Mouse (Mus musculus) sigmoid colon, adult 10 weeks (tissue): ENCODE data around the gene Psmg4. TPM values are rescaled to one million over a fixed set of nuclear protein-coding genes. Genes with fewer than 3 reads are reported as not detected.

Experiments used
- polyA plus RNA-seq: library from polyadenylated mRNA; stranded (reverse); fragments of 350-450 nt; fragmentation: Illumina TruSeq; extraction: RNeasy Lipid Tissue Mini Kit (QIAGEN cat#74804); gene quantifications from one replicate; pipeline ENCODE4 v1.2.3, GENCODE M21; 2014; ENCODE audit warnings: low read depth, low replicate concordance

Psmg4 gene
- polyA plus RNA-seq: 5.6 TPM

GRCm38 (mm10) chr13:34162491-34163303 is at the start of gene Psmg4:
Gene Psmg4 (plus strand): TSS chr13:34162964.

GRCm38 (mm10) chr13:34130226-34130731 is 32.5 kb upstream of the Psmg4 start, which contains the start of gene Tubb2b:
Gene Tubb2b (minus strand): TSS chr13:34130466.

Other genes with a start within 250 kb of the Psmg4 start
- 46.4 TPM for gene Nqo2, start 198.3 kb upstream of the Psmg4 start, polyA plus RNA-seq
- gene Ripk1, start 160.6 kb upstream of the Psmg4 start, polyA plus RNA-seq: 57.2 TPM
- gene Serpinb6a, start 160.2 kb upstream of the Psmg4 start, polyA plus RNA-seq: 1,019 TPM
- 30.2 TPM for gene Bphl, start 125.4 kb upstream of the Psmg4 start, polyA plus RNA-seq
- gene Tubb2a, start 85.0 kb upstream of the Psmg4 start, polyA plus RNA-seq: 4.4 TPM
- gene Tubb2b, start 32.5 kb upstream of the Psmg4 start, polyA plus RNA-seq: 1.6 TPM
- gene Slc22a23, start 182.2 kb downstream of the Psmg4 start, polyA plus RNA-seq: 41.0 TPM